Mouse (Mus musculus) CD4-positive naive resting alpha-beta T cell, adult 76 days (primary cell): ENCODE results near the gene Vax1. TPM values are rescaled to one million over a fixed set of nuclear protein-coding genes. Genes with fewer than 3 reads are reported as not detected.

Source experiments
- total RNA-seq: library from RNA; stranded (reverse); gene quantifications from one replicate; pipeline ENCODE4 v1.2.4, GENCODE M21; 2023

The Vax1 gene
- not detected for total RNA-seq

GRCm38 (mm10) chr19:59169936-59170765 is at the start of gene Vax1:
Gene Vax1 (minus strand): TSS chr19:59170056.

GRCm38 (mm10) chr19:59218991-59219390 is 49.1 kb upstream of the Vax1 start, which contains the start of gene Kcnk18:
Gene Kcnk18 (plus strand): TSS chr19:59219214.

Other genes starting within 250 kb of the Vax1 start
- not detected for gene Eno4, start 226.6 kb downstream of the Vax1 start, total RNA-seq
- gene Hspa12a, start 226.4 kb downstream of the Vax1 start, total RNA-seq = 4.5 TPM
- 0.32 TPM for gene Shtn1, start 94.0 kb downstream of the Vax1 start, total RNA-seq
- gene Kcnk18, start 49.2 kb upstream of the Vax1 start, total RNA-seq = not detected
- gene Slc18a2, start 90.8 kb upstream of the Vax1 start, total RNA-seq = not detected
- 1,644 TPM for gene Rps12-ps3, start 152.2 kb upstream of the Vax1 start, total RNA-seq
- 48.2 TPM for gene Pdzd8, start 175.7 kb upstream of the Vax1 start, total RNA-seq